Mouse (Mus musculus) urinary bladder, postnatal 10 days (tissue): Measurements from ENCODE around the gene Hist2h2aa1.
A peak's percentile ranks its signal among the peaks of the same experiment; 100 is the strongest.
"Not testable (repeated sequence)": the region's sequence is repeated elsewhere in the genome, so short reads cannot be mapped to it uniquely, and the experiment has no call there.

Source experiments
- DNase-seq: peaks from one replicate; pipeline ENCODE4 v3.0.0; 2022; ENCODE audit warnings: low spot score

Gene Hist2h2aa1

GRCm38 (mm10) chr3:96254683-96255355 is 9.5 kb downstream of the Hist2h2aa1 start:
- no peak for DNase-seq

GRCm38 (mm10) chr3:96255926-96256593 is 10.8 kb downstream of the Hist2h2aa1 start:
- DNase-seq = no peak

- no peak for DNase-seq
Observed at GRCm38 (mm10) chr3:96257190-96257589, 11.9 kb downstream of the Hist2h2aa1 start.

GRCm38 (mm10) chr3:96260220-96260619 is 14.9 kb downstream of the Hist2h2aa1 start:
- no peak for DNase-seq

- no peak for DNase-seq
Observed at GRCm38 (mm10) chr3:96261623-96262022, 16.3 kb downstream of the Hist2h2aa1 start.

GRCm38 (mm10) chr3:96262216-96262875 is 17.0 kb downstream of the Hist2h2aa1 start:
- DNase-seq = peak; percentile 30

GRCm38 (mm10) chr3:96262979-96263550 is 17.8 kb downstream of the Hist2h2aa1 start, which contains the start of gene Hist2h4:
Hist2h4 (minus strand) TSS chr3:96263311.
- DNase-seq = peak; percentile 83

GRCm38 (mm10) chr3:96263558-96264403 is 18.5 kb downstream of the Hist2h2aa1 start:
- DNase-seq = no peak

GRCm38 (mm10) chr3:96264404-96264949 is 19.2 kb downstream of the Hist2h2aa1 start:
- no peak for DNase-seq

- DNase-seq = no peak
Observed at GRCm38 (mm10) chr3:96266132-96266710, 20.9 kb downstream of the Hist2h2aa1 start.

- no peak for DNase-seq
Observed at GRCm38 (mm10) chr3:96267541-96267940, 22.2 kb downstream of the Hist2h2aa1 start.

- peak; percentile 35 for DNase-seq
Observed at GRCm38 (mm10) chr3:96268051-96268775, 22.9 kb downstream of the Hist2h2aa1 start, which contains the start of gene Hist2h3b. Hist2h3b (plus strand) TSS chr3:96268654.

GRCm38 (mm10) chr3:96268776-96269378 is 23.6 kb downstream of the Hist2h2aa1 start:
- DNase-seq = not testable (repeated sequence)

- DNase-seq = peak; percentile 33
Observed at GRCm38 (mm10) chr3:96269511-96270474, 24.5 kb downstream of the Hist2h2aa1 start, which contains the start of gene Hist2h2bb. Hist2h2bb (plus strand) TSS chr3:96269752.

- no peak for DNase-seq
Observed at GRCm38 (mm10) chr3:96273591-96274465, 28.5 kb downstream of the Hist2h2aa1 start.

GRCm38 (mm10) chr3:96277428-96277799 is 32.1 kb downstream of the Hist2h2aa1 start:
- DNase-seq = no peak

GRCm38 (mm10) chr3:96277800-96278624 is 32.7 kb downstream of the Hist2h2aa1 start:
- peak; percentile 70 for DNase-seq
